Mouse (Mus musculus): ENCODE measurements around the gene Adam22. TPM values are rescaled to one million over a fixed set of nuclear protein-coding genes. Genes with fewer than 3 reads are reported as not detected.

Gene Adam22
- polyA plus RNA-seq, 1 experiment from 2014 or later: 7.7 TPM

DNA sequence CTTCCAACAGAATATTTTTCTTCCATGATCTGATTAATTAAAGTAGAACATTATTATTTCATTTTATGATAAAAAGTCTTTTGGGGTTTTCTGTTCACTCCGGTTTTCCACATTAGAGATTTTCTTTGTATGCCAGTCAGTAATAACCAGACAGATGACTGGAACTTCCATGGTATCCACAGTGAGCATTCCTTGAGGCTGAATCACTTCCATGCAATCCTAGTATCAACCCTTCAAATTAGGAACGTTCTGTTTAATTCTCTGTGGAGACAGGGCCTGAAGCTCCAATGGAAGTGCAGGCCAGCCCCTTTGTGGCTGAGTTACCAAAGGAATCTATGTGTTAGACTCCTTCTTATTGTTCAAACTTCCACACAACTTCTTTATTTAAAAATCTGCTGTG lies 247.9 kb downstream of the Adam22 start:
- WGBS: 81% methylated on average over 2 of the region's 2 CpGs

DNA sequence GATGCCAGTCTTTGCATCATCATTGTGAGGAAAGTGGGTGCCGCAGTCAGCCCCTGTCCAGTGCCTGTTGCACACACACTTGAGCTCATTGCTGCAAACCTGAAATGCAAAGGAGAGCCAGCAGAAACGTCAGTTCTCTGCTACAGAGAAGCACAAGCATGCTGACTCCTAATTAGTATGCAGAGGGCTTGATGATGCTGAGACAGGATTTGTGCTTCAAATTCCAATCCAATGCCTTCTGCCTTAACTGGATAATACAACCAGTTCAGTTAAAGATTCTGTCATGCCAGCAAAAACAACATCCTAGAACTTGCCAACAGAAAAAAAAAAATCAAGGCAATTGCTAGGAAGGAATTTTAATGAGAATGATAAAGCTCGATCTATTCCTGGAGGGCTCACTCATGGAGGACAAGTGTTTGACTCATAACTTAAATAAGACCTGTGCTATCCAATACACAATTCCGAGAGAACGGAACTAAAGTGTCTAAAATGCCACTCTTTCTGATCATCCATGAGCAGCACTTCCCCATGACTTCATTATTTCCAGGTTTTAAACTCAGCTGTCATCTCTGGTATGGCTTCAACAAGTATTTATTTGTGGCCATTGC lies 251.3 kb downstream of the Adam22 start:
- ATAC-seq (replicated peaks; ENCODE audit: low FRiP score, low read depth): no peak
- WGBS: 77% methylated on average over 5 of the region's 5 CpGs
- no peaks in the 10 kb centered on the region for H3K36me3 ChIP-seq (ENCODE audit: insufficient read depth, low read length)

More for the DNA sequence above, 247.9 kb downstream of the Adam22 start:
- no peak overlapping the region for H3K9ac ChIP-seq (ENCODE audit: low read depth, low read length)
- no peak for ATAC-seq (replicated peaks; ENCODE audit: low FRiP score, low read depth)
- no peak for DNase-seq (ENCODE audit: low spot score)
- no peaks in the 10 kb centered on the region for H3K36me3 ChIP-seq (ENCODE audit: insufficient read depth, low read length)
- H3K4me3 ChIP-seq (replicated peaks; ENCODE audit: low read depth, low read length): no peak overlapping the region
- no peak overlapping the region for H3K4me2 ChIP-seq (ENCODE audit: low read length)
- no peaks in the 10 kb centered on the region for H3K27me3 ChIP-seq (ENCODE audit: insufficient read depth, low read length)
- H3K4me1 ChIP-seq (replicated peaks; ENCODE audit: insufficient read depth, low read length): no peaks in the 10 kb centered on the region
- TF ChIP-seq CTCF (IDR thresholded peaks at IDR 0.05; ENCODE audit: low read depth): no peak
- no peak overlapping the region for H3K27ac ChIP-seq
- H3K9me3 ChIP-seq (replicated peaks; ENCODE audit: low read length): no peaks in the 10 kb centered on the region

DNA sequence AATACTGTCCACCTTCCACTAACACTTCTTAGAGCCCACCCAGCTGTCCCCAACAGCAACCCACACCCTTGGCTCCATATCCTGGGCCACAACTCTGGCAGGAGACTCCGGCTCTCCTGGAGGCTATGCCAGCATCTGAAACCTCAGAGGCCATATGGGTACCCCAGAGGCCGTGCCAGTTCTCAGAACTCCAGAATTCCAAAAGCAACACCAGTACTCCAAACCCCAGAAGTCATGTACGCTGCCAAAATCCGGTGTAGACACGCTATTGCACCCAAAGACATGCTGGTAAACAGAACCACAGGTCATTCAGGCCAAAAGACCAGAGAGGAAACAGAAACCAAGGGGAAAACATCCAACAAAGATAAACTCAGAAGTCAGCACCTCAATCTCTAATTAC lies 255.7 kb downstream of the Adam22 start:
- no peaks in the 10 kb centered on the region for H3K36me3 ChIP-seq (ENCODE audit: insufficient read depth, low read length)
- H3K4me1 ChIP-seq (replicated peaks; ENCODE audit: insufficient read depth, low read length): no peaks in the 10 kb centered on the region
- H3K4me2 ChIP-seq (ENCODE audit: low read length): no peak overlapping the region
- H3K27me3 ChIP-seq (ENCODE audit: insufficient read depth, low read length): no peaks in the 10 kb centered on the region
- ATAC-seq (replicated peaks; ENCODE audit: low FRiP score, low read depth): no peak
- no peak for DNase-seq (ENCODE audit: low spot score)
- no peak overlapping the region for H3K4me3 ChIP-seq (replicated peaks; ENCODE audit: low read depth, low read length)
- H3K9ac ChIP-seq (ENCODE audit: low read depth, low read length): no peak overlapping the region
- H3K9me3 ChIP-seq (replicated peaks; ENCODE audit: low read length): no peaks in the 10 kb centered on the region
- WGBS: 87% methylated on average over 5 of the region's 5 CpGs
- no peak overlapping the region for H3K27ac ChIP-seq
- no peak for TF ChIP-seq CTCF (IDR thresholded peaks at IDR 0.05; ENCODE audit: low read depth)

More for the DNA sequence above, 251.3 kb downstream of the Adam22 start:
- H3K4me3 ChIP-seq (replicated peaks; ENCODE audit: low read depth, low read length): no peak overlapping the region
- H3K27ac ChIP-seq: no peak overlapping the region
- TF ChIP-seq CTCF (IDR thresholded peaks at IDR 0.05; ENCODE audit: low read depth): no peak
- H3K9ac ChIP-seq (ENCODE audit: low read depth, low read length): no peak overlapping the region
- H3K9me3 ChIP-seq (replicated peaks; ENCODE audit: low read length): no peaks in the 10 kb centered on the region
- no peaks in the 10 kb centered on the region for H3K27me3 ChIP-seq (ENCODE audit: insufficient read depth, low read length)
- DNase-seq (ENCODE audit: low spot score): no peak
- H3K4me2 ChIP-seq (ENCODE audit: low read length): no peak overlapping the region
- H3K4me1 ChIP-seq (replicated peaks; ENCODE audit: insufficient read depth, low read length): no peaks in the 10 kb centered on the region

DNA sequence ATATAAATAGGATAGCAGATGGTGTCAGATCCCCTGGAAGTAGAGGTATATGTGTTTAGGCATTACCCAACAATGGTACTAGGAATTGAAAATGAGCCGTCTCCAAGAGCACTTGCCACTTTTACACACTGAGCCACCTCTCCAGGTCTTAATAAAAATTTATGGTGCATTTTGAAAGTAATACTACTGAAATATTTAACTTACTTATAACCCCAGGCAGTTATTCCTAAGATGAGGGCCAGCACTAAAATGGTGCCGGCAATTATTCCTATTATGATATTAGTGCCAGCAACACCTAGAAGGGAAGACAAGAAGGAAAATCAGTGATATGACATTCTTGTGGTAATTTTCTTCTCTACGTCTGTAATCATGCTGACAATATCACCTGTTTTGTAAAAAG lies 256.3 kb downstream of the Adam22 start:
- H3K9ac ChIP-seq (ENCODE audit: low read depth, low read length): no peak overlapping the region
- 87% methylated on average over 3 of the region's 3 CpGs for WGBS
- no peak overlapping the region for H3K4me2 ChIP-seq (ENCODE audit: low read length)
- H3K4me1 ChIP-seq (replicated peaks; ENCODE audit: insufficient read depth, low read length): no peaks in the 10 kb centered on the region
- H3K27me3 ChIP-seq (ENCODE audit: insufficient read depth, low read length): no peaks in the 10 kb centered on the region
- no peak overlapping the region for H3K4me3 ChIP-seq (replicated peaks; ENCODE audit: low read depth, low read length)
- H3K9me3 ChIP-seq (replicated peaks; ENCODE audit: low read length): no peaks in the 10 kb centered on the region
- TF ChIP-seq CTCF (IDR thresholded peaks at IDR 0.05; ENCODE audit: low read depth): no peak
- ATAC-seq (replicated peaks; ENCODE audit: low FRiP score, low read depth) (no peak), DNase-seq (ENCODE audit: low spot score) (no peak)
- H3K27ac ChIP-seq: no peak overlapping the region
- H3K36me3 ChIP-seq (ENCODE audit: insufficient read depth, low read length): no peaks in the 10 kb centered on the region

DNA sequence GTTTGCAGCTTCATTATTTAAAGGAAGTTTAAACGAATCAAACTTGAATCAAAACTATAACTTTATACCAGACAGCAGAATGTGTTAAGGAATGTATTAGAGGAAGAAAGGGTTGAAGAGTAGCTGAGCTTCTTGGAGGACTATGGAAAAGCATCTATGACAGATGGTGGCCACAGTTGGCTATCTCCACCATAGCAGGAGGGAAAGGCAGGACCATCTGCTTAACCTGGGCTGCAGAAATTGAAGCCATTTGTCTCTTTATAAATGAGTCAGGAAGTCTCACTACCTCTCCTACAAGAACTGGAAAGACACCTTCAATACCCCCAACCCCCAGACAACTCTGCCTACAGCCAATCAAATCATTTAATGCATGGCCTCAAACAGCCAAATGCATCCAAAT lies 272.3 kb downstream of the Adam22 start:
- Histone ChIP-seq H3K27me3 (ENCODE audit: insufficient read depth, low read length) (no peaks in the 10 kb centered on the region), H3K4me1 (replicated peaks; ENCODE audit: insufficient read depth, low read length) (no peaks in the 10 kb centered on the region), H3K36me3 (ENCODE audit: insufficient read depth, low read length) (no peaks in the 10 kb centered on the region), H3K9me3 (replicated peaks; ENCODE audit: low read length) (no peaks in the 10 kb centered on the region), H3K9ac (ENCODE audit: low read depth, low read length) (no peak overlapping the region), H3K4me3 (replicated peaks; ENCODE audit: low read depth, low read length) (no peak overlapping the region), H3K27ac (no peak overlapping the region), H3K4me2 (ENCODE audit: low read length) (no peak overlapping the region)
- DNase-seq (ENCODE audit: low spot score) (no peak), ATAC-seq (replicated peaks; ENCODE audit: low FRiP score, low read depth) (no peak)
- no peak for TF ChIP-seq CTCF (IDR thresholded peaks at IDR 0.05; ENCODE audit: low read depth)
- 85% methylated on average over 1 of the region's 1 CpGs for WGBS

DNA sequence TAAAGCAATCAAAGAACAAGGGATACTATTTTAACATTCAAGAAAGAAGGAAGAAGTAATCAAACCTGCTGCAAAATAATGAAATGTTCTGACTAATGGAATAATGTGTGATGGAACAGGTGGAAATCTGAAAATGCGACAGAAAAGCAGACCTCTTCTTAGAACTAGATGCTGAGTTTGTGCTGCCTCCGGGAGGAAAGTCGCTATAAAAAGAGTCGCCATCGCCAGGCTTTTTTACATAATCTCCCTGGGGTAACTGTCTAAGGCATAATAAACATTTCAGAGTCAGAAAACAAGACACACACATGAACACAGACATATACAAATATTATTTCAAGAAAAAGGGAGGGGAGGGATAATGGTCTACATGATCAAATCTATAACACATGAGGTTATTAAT lies 273.0 kb downstream of the Adam22 start:
- WGBS: 68% methylated on average over 5 of the region's 5 CpGs

DNA sequence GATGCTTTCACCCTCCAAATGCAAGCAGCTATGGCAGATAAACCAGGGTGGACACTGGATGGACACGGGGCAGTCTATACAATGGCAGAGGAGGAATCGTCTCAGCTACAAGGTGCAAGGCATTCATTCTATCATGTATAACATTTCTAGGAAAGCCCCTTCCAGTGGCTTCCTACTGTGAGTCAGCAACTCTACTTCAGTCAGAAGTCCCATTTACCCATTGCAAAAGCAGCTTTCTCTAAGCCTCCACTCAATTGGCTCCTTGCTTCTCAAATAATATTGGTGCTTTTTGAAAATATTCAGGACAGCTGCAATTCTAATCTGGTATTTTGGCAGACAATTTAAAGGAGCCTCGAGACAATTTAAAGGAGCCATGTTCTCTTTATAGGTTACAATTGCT lies 279.8 kb downstream of the Adam22 start:
- no peaks in the 10 kb centered on the region for H3K36me3 ChIP-seq (ENCODE audit: insufficient read depth, low read length)
- H3K4me1 ChIP-seq (replicated peaks; ENCODE audit: insufficient read depth, low read length): no peaks in the 10 kb centered on the region
- 79% methylated on average over 3 of the region's 3 CpGs for WGBS
- DNase-seq (ENCODE audit: low spot score) (no peak), ATAC-seq (replicated peaks; ENCODE audit: low FRiP score, low read depth) (no peak)
- H3K9me3 ChIP-seq (replicated peaks; ENCODE audit: low read length): no peaks in the 10 kb centered on the region
- H3K9ac ChIP-seq (ENCODE audit: low read depth, low read length): no peak overlapping the region
- no peak overlapping the region for H3K27ac ChIP-seq
- no peak overlapping the region for H3K4me2 ChIP-seq (ENCODE audit: low read length)
- H3K27me3 ChIP-seq (ENCODE audit: insufficient read depth, low read length): no peaks in the 10 kb centered on the region
- no peak overlapping the region for H3K4me3 ChIP-seq (replicated peaks; ENCODE audit: low read depth, low read length)
- TF ChIP-seq CTCF (IDR thresholded peaks at IDR 0.05; ENCODE audit: low read depth): no peak

More for the DNA sequence above, 273.0 kb downstream of the Adam22 start:
- Histone ChIP-seq H3K27ac (no peak overlapping the region), H3K4me2 (ENCODE audit: low read length) (no peak overlapping the region), H3K36me3 (ENCODE audit: insufficient read depth, low read length) (no peaks in the 10 kb centered on the region), H3K9ac (ENCODE audit: low read depth, low read length) (no peak overlapping the region), H3K27me3 (ENCODE audit: insufficient read depth, low read length) (no peaks in the 10 kb centered on the region), H3K4me3 (replicated peaks; ENCODE audit: low read depth, low read length) (no peak overlapping the region), H3K4me1 (replicated peaks; ENCODE audit: insufficient read depth, low read length) (no peaks in the 10 kb centered on the region), H3K9me3 (replicated peaks; ENCODE audit: low read length) (no peaks in the 10 kb centered on the region)
- DNase-seq (ENCODE audit: low spot score) (no peak), ATAC-seq (replicated peaks; ENCODE audit: low FRiP score, low read depth) (no peak)
- TF ChIP-seq CTCF (IDR thresholded peaks at IDR 0.05; ENCODE audit: low read depth): no peak
